Mouse (Mus musculus) E14TG2a.4 (cell line): ENCODE results near the gene Muc5b.

Experiments used
- H3K27me3 ChIP-seq: 2 replicates; pipeline ENCODE4 v1.6.1; 2014; ENCODE audit warnings: low read length, control low read depth; ENCODE audit not compliant: insufficient read depth
- H3K36me3 ChIP-seq: 2 replicates; pipeline ENCODE4 v1.6.1; 2014; ENCODE audit warnings: low read length, control low read depth; ENCODE audit not compliant: insufficient read depth
- H3K4me1 ChIP-seq: replicated peaks from 2 replicates; pipeline ENCODE4 v1.6.1; 2014; ENCODE audit warnings: low read depth, low read length, control low read depth
- H3K4me3 ChIP-seq: replicated peaks from 2 replicates; pipeline ENCODE4 v1.5.1; 2014; ENCODE audit warnings: mild to moderate bottlenecking, low read length
- H3K9me3 ChIP-seq: 2 replicates; pipeline ENCODE4 v1.6.1; 2014; ENCODE audit warnings: low read length, control low read depth
- CTCF ChIP-seq: conservative IDR thresholded peaks from 2 replicates; pipeline ENCODE4 v1.5.1; 2014; ENCODE audit warnings: low read length
- NANOG ChIP-seq: IDR thresholded peaks from 2 replicates; pipeline ENCODE4 v1.6.1; 2014; ENCODE audit warnings: borderline replicate concordance, low read length, mixed read lengths
- POU5F1 ChIP-seq: IDR thresholded peaks from 2 replicates; pipeline ENCODE4 v1.6.1; 2014; ENCODE audit warnings: low read length, borderline replicate concordance

Muc5b gene

GRCm38 (mm10) chr7:141818267-141818666 is 20.6 kb upstream of the Muc5b start:
- no peak overlapping the region for H3K4me3 ChIP-seq
- no peaks in the 10 kb centered on the region for H3K36me3 ChIP-seq
- H3K4me1 ChIP-seq = no peaks in the 10 kb centered on the region
- TF ChIP-seq POU5F1 (no peak), CTCF (no peak), NANOG (no peak)
- H3K27me3 ChIP-seq = no peaks in the 10 kb centered on the region; the same call in 1 of the 2 replicates
- H3K9me3 ChIP-seq = no peaks in the 10 kb centered on the region; the same call in 1 of the 2 replicates

- TF ChIP-seq POU5F1 (no peak), CTCF (no peak), NANOG (no peak)
- Histone ChIP-seq H3K4me1 (no peaks in the 10 kb centered on the region), H3K36me3 (no peaks in the 10 kb centered on the region), H3K27me3 (no peaks in the 10 kb centered on the region), H3K9me3 (no peaks in the 10 kb centered on the region), H3K4me3 (no peak overlapping the region)
Measured at GRCm38 (mm10) chr7:141822582-141823261, 16.1 kb upstream of the Muc5b start.

- no peaks in the 10 kb centered on the region for H3K9me3 ChIP-seq
- no peaks in the 10 kb centered on the region for H3K4me1 ChIP-seq
- H3K36me3 ChIP-seq = no peaks in the 10 kb centered on the region
- no peak overlapping the region for H3K4me3 ChIP-seq
- no peaks in the 10 kb centered on the region for H3K27me3 ChIP-seq
- TF ChIP-seq NANOG (no peak), CTCF (no peak), POU5F1 (no peak)
Measured at GRCm38 (mm10) chr7:141823699-141824098, 15.2 kb upstream of the Muc5b start.

GRCm38 (mm10) chr7:141824398-141824797 is 14.5 kb upstream of the Muc5b start:
- TF ChIP-seq POU5F1 = no peak
- no peak for TF ChIP-seq CTCF
- TF ChIP-seq NANOG = no peak

GRCm38 (mm10) chr7:141835941-141836340 is 2.9 kb upstream of the Muc5b start:
- Histone ChIP-seq H3K36me3 (no peaks in the 10 kb centered on the region), H3K9me3 (no peaks in the 10 kb centered on the region)

More at GRCm38 (mm10) chr7:141824398-141824797, 14.5 kb upstream of the Muc5b start:
- Histone ChIP-seq H3K4me1 (no peaks in the 10 kb centered on the region), H3K9me3 (no peaks in the 10 kb centered on the region), H3K27me3 (no peaks in the 10 kb centered on the region), H3K4me3 (no peak overlapping the region), H3K36me3 (no peaks in the 10 kb centered on the region)

GRCm38 (mm10) chr7:141836423-141836822 is 2.4 kb upstream of the Muc5b start:
- no peaks in the 10 kb centered on the region for H3K36me3 ChIP-seq
- H3K4me1 ChIP-seq = no peaks in the 10 kb centered on the region
- H3K9me3 ChIP-seq = no peaks in the 10 kb centered on the region
- TF ChIP-seq NANOG (no peak), POU5F1 (no peak), CTCF (no peak)
- no peaks in the 10 kb centered on the region for H3K27me3 ChIP-seq
- H3K4me3 ChIP-seq = no peak overlapping the region

More at GRCm38 (mm10) chr7:141835941-141836340, 2.9 kb upstream of the Muc5b start:
- Histone ChIP-seq H3K27me3 (no peaks in the 10 kb centered on the region), H3K4me1 (no peaks in the 10 kb centered on the region), H3K4me3 (no peak overlapping the region)
- TF ChIP-seq POU5F1 (no peak), CTCF (no peak)

GRCm38 (mm10) chr7:141840354-141840753 is 1.5 kb downstream of the Muc5b start:
- H3K9me3 ChIP-seq = no peaks in the 10 kb centered on the region; the same call in 1 of the 2 replicates
- no peaks in the 10 kb centered on the region for H3K36me3 ChIP-seq
- H3K4me1 ChIP-seq = no peaks in the 10 kb centered on the region
- no peak overlapping the region for H3K4me3 ChIP-seq
- TF ChIP-seq CTCF = no peak
- no peak for TF ChIP-seq POU5F1
- TF ChIP-seq NANOG = no peak
- H3K27me3 ChIP-seq = peaks cover 3% of the 10 kb centered on the region

GRCm38 (mm10) chr7:141861046-141861445 is 22.2 kb downstream of the Muc5b start:
- TF ChIP-seq POU5F1 (no peak), CTCF (no peak), NANOG (no peak)
- no peaks in the 10 kb centered on the region for H3K27me3 ChIP-seq
- no peak overlapping the region for H3K4me3 ChIP-seq
- H3K4me1 ChIP-seq = no peaks in the 10 kb centered on the region
- H3K36me3 ChIP-seq = no peaks in the 10 kb centered on the region
- no peaks in the 10 kb centered on the region; the same call in 1 of the 2 replicates for H3K9me3 ChIP-seq

- H3K9me3 ChIP-seq = no peaks in the 10 kb centered on the region; the same call in 1 of the 2 replicates
- no peaks in the 10 kb centered on the region for H3K27me3 ChIP-seq
- TF ChIP-seq CTCF (no peak), NANOG (no peak), POU5F1 (no peak)
- H3K36me3 ChIP-seq = peaks cover 23% of the 10 kb centered on the region
- no peak overlapping the region for H3K4me3 ChIP-seq
- H3K4me1 ChIP-seq = no peaks in the 10 kb centered on the region
Measured at GRCm38 (mm10) chr7:141869644-141870043, 30.8 kb downstream of the Muc5b start.
